Mouse (Mus musculus): Measurements from ENCODE around the gene Ssh2. TPM values are rescaled to one million over a fixed set of nuclear protein-coding genes. Genes with fewer than 3 reads are reported as not detected.

The Ssh2 gene
- polyA plus RNA-seq, 1 experiment from 2014 or later: 13.4 TPM

GRCm38 (mm10) chr11:77476216-77476615 is 260.1 kb downstream of the Ssh2 start:
- no peak overlapping the region for H3K4me2 ChIP-seq
- no peak overlapping the region for H3K4me3 ChIP-seq
- no peaks in the 10 kb centered on the region for H3K4me1 ChIP-seq (replicated peaks)
- WGBS: 91% methylated on average over 14 of the region's 14 CpGs
- no peaks in the 10 kb centered on the region for H3K9me3 ChIP-seq
- no peak overlapping the region for H3K9ac ChIP-seq
- ATAC-seq (ENCODE audit: low read depth): no peak
- no peak overlapping the region for H3K27ac ChIP-seq (replicated peaks)
- peaks cover 55% of the 10 kb centered on the region for H3K36me3 ChIP-seq
- no peaks in the 10 kb centered on the region for H3K27me3 ChIP-seq

GRCm38 (mm10) chr11:77476895-77477294 is 260.8 kb downstream of the Ssh2 start:
- WGBS: 92% methylated on average over 6 of the region's 6 CpGs
- H3K9ac ChIP-seq: no peak overlapping the region
- no peak overlapping the region for H3K4me3 ChIP-seq
- H3K27ac ChIP-seq (replicated peaks): no peak overlapping the region
- no peaks in the 10 kb centered on the region for H3K9me3 ChIP-seq
- H3K36me3 ChIP-seq: peaks cover 48% of the 10 kb centered on the region
- H3K4me2 ChIP-seq: no peak overlapping the region
- H3K4me1 ChIP-seq (replicated peaks): peaks cover 6% of the 10 kb centered on the region
- no peaks in the 10 kb centered on the region for H3K27me3 ChIP-seq
- ATAC-seq (ENCODE audit: low read depth): no peak

- Histone ChIP-seq H3K4me2 (no peak overlapping the region), H3K4me1 (replicated peaks) (peaks cover 68% of the 10 kb centered on the region), H3K27ac (replicated peaks) (no peak overlapping the region), H3K4me3 (no peak overlapping the region), H3K36me3 (no peaks in the 10 kb centered on the region), H3K9ac (no peak overlapping the region), H3K9me3 (no peaks in the 10 kb centered on the region), H3K27me3 (no peaks in the 10 kb centered on the region)
- WGBS: 51% methylated on average over 3 of the region's 3 CpGs
- ATAC-seq (ENCODE audit: low read depth): no peak
Measured at GRCm38 (mm10) chr11:77483043-77483442, 267.0 kb downstream of the Ssh2 start.

GRCm38 (mm10) chr11:77483510-77484255 is 267.6 kb downstream of the Ssh2 start:
- H3K36me3 ChIP-seq: no peaks in the 10 kb centered on the region
- H3K27ac ChIP-seq (replicated peaks): no peak overlapping the region
- 67% methylated on average over 11 of the region's 11 CpGs for WGBS
- H3K9me3 ChIP-seq: no peaks in the 10 kb centered on the region
- no peak overlapping the region for H3K4me3 ChIP-seq
- peaks cover 74% of the 10 kb centered on the region for H3K4me1 ChIP-seq (replicated peaks)
- no peaks in the 10 kb centered on the region for H3K27me3 ChIP-seq
- ATAC-seq (ENCODE audit: low read depth): no peak
- H3K9ac ChIP-seq: peak overlapping the region; percentile 5; the same call in 1 of the 2 replicates
- no peak overlapping the region for H3K4me2 ChIP-seq

GRCm38 (mm10) chr11:77485229-77485628 is 269.1 kb downstream of the Ssh2 start:
- WGBS: 30% methylated on average over 6 of the region's 6 CpGs
- peak overlapping the region; percentile 84 for H3K4me2 ChIP-seq
- H3K36me3 ChIP-seq: no peaks in the 10 kb centered on the region
- H3K9ac ChIP-seq: peak overlapping the region; percentile 52; the same call in 1 of the 2 replicates
- H3K9me3 ChIP-seq: no peaks in the 10 kb centered on the region
- H3K27ac ChIP-seq (replicated peaks): peak overlapping the region; percentile 95
- peaks cover 80% of the 10 kb centered on the region for H3K4me1 ChIP-seq (replicated peaks)
- ATAC-seq (ENCODE audit: low read depth): no peak
- no peaks in the 10 kb centered on the region for H3K27me3 ChIP-seq
- H3K4me3 ChIP-seq: peak overlapping the region; percentile 9; the same call in 1 of the 2 replicates

- Histone ChIP-seq H3K9me3 (no peaks in the 10 kb centered on the region), H3K4me1 (replicated peaks) (peaks cover 89% of the 10 kb centered on the region), H3K4me3 (peak overlapping the region; percentile 89), H3K9ac (peak overlapping the region; percentile 98), H3K27ac (replicated peaks) (peak overlapping the region; percentile 95), H3K4me2 (peak overlapping the region; percentile 84), H3K27me3 (no peaks in the 10 kb centered on the region), H3K36me3 (no peaks in the 10 kb centered on the region)
- WGBS: 34% methylated on average over 5 of the region's 5 CpGs
- ATAC-seq (ENCODE audit: low read depth): no peak
Measured at GRCm38 (mm10) chr11:77486798-77487197, 270.7 kb downstream of the Ssh2 start.

- Histone ChIP-seq H3K4me3 (peak overlapping the region; percentile 89), H3K27ac (replicated peaks) (peak overlapping the region; percentile 95), H3K4me1 (replicated peaks) (peaks cover 79% of the 10 kb centered on the region), H3K9ac (peak overlapping the region; percentile 98), H3K4me2 (peak overlapping the region; percentile 84), H3K27me3 (no peaks in the 10 kb centered on the region), H3K9me3 (no peaks in the 10 kb centered on the region), H3K36me3 (no peaks in the 10 kb centered on the region)
- no peak for ATAC-seq (ENCODE audit: low read depth)
- 2% methylated on average over 53 of the region's 55 CpGs for WGBS
Measured at GRCm38 (mm10) chr11:77488771-77489581, 272.9 kb downstream of the Ssh2 start.

GRCm38 (mm10) chr11:77489591-77490235 is 273.6 kb downstream of the Ssh2 start, which contains the start of gene Ankrd13b:
Gene Ankrd13b, minus strand, starts transcription at chr11:77489678.
- Histone ChIP-seq H3K9me3 (no peaks in the 10 kb centered on the region), H3K36me3 (no peaks in the 10 kb centered on the region), H3K27me3 (no peaks in the 10 kb centered on the region), H3K4me1 (replicated peaks) (peaks cover 79% of the 10 kb centered on the region), H3K27ac (replicated peaks) (peak within 1 kb of the TSS; percentile 95), H3K4me3 (peak within 1 kb of the TSS; percentile 89), H3K4me2 (peak within 1 kb of the TSS; percentile 84), H3K9ac (peak within 1 kb of the TSS; percentile 98)
- peak; percentile 63 for ATAC-seq (ENCODE audit: low read depth)
- WGBS: under 1% methylated on average over 72 of the region's 87 CpGs

GRCm38 (mm10) chr11:77490451-77490850 is 274.4 kb downstream of the Ssh2 start:
- no peaks in the 10 kb centered on the region for H3K27me3 ChIP-seq
- peak overlapping the region; percentile 84 for H3K4me2 ChIP-seq
- 64% methylated on average over 6 of the region's 6 CpGs for WGBS
- H3K27ac ChIP-seq (replicated peaks): peak overlapping the region; percentile 95
- peak overlapping the region; percentile 89 for H3K4me3 ChIP-seq
- H3K36me3 ChIP-seq: no peaks in the 10 kb centered on the region
- no peaks in the 10 kb centered on the region for H3K9me3 ChIP-seq
- peaks cover 79% of the 10 kb centered on the region for H3K4me1 ChIP-seq (replicated peaks)
- H3K9ac ChIP-seq: peak overlapping the region; percentile 98
- no peak for ATAC-seq (ENCODE audit: low read depth)

GRCm38 (mm10) chr11:77491123-77491501 is 275.0 kb downstream of the Ssh2 start:
- Histone ChIP-seq H3K36me3 (no peaks in the 10 kb centered on the region), H3K4me1 (replicated peaks) (peaks cover 79% of the 10 kb centered on the region), H3K9me3 (no peaks in the 10 kb centered on the region), H3K9ac (peak overlapping the region; percentile 98), H3K4me2 (peak overlapping the region; percentile 84), H3K4me3 (peak overlapping the region; percentile 89), H3K27ac (replicated peaks) (peak overlapping the region; percentile 95), H3K27me3 (no peaks in the 10 kb centered on the region)
- ATAC-seq (ENCODE audit: low read depth): peak; percentile 64
- 0% methylated on average over 13 of the region's 13 CpGs for WGBS

GRCm38 (mm10) chr11:77491502-77492291 is 275.6 kb downstream of the Ssh2 start:
- Histone ChIP-seq H3K27me3 (no peaks in the 10 kb centered on the region), H3K4me2 (peak overlapping the region; percentile 84)

More at GRCm38 (mm10) chr11:77491502-77492291, 275.6 kb downstream of the Ssh2 start:
- H3K9ac ChIP-seq: peak overlapping the region; percentile 98
- ATAC-seq (ENCODE audit: low read depth): peak; percentile 51
- no peaks in the 10 kb centered on the region for H3K36me3 ChIP-seq
- peaks cover 74% of the 10 kb centered on the region for H3K4me1 ChIP-seq (replicated peaks)
- peak overlapping the region; percentile 89 for H3K4me3 ChIP-seq
- H3K27ac ChIP-seq (replicated peaks): peak overlapping the region; percentile 95
- WGBS: under 1% methylated on average over 23 of the region's 23 CpGs
- H3K9me3 ChIP-seq: no peaks in the 10 kb centered on the region
